Mouse (Mus musculus): ENCODE measurements around the gene Mmp28.
A peak's percentile ranks its signal among the peaks of the same experiment; 100 is the strongest.

Gene Mmp28

GRCm38 (mm10) chr11:83447612-83448011, 15.3 kb downstream of the Mmp28 start:
- DNase-seq = no peak

DNA sequence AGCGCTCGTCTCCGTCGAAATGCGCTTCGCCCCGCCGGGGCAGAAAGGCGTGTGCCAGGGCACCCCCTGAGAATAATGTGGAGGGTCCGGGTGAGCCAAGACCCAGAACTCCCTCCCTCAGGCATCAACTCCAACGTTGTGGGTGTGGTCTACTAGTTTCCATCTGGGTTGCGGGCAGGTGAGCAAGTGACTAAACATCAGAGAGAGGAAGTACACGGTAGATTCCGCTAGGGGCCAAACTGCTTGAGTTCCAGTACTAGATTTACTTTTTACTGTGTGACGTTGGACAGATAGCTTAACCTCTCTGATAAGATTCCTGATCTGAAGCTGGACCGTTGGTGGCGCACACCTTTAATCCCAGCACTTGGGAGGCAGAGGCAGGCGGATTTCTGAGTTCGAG, 17.9 kb downstream of the Mmp28 start:
- peak; percentile 23 for DNase-seq

DNA sequence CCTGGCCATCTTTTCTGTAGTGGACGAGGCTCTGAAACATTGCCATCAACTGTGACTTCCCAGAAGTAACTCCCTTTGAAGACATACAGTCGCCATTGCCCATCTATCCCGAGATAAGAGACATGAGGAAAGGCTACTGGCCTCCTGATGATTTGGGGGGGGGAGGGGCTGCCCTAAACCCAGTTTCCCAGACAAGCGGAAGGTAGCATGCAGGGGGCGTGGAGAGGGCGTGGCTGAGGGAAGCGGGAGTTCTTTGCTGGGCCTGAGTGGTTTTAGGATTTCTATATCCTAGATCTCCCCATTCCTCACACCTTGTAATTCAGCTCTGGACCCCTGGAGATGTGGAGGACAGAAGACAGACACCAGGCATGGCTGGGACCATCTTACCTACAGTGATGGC, 19.0 kb downstream of the Mmp28 start:
- no peak for DNase-seq

DNA sequence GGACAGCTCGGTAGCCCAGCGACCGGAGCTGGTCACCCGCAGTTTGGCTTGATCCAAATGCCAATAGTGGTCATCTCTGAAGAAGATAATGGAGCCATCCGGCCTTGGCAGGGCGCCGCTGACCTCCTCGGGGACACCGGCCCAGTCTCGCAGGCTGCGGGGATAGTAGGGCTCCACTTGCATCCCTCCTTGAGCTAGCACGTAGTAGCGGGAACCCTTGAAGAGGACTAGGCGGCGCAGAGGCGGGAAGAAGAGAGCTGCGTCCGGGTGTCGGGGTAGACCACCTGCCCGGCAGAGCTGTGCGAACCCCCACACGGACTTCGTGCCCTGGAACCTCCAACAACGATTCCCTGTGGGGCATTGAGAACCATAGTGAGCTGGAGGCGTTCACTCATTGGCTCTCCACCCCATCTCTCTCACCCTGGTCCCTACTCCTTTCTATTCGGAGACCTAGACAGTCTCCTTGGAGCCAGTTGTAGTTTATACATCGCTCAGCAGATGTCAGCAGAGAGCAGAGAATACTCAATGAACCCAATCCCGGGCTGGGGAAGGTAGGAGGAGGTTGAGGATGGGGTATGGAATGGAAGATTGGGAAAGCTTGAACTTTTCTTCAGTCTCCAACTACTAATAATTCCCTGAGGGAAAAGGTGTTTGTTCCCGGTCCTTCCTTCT, 20.1 kb downstream of the Mmp28 start:
- peak; percentile 65 for DNase-seq

DNA sequence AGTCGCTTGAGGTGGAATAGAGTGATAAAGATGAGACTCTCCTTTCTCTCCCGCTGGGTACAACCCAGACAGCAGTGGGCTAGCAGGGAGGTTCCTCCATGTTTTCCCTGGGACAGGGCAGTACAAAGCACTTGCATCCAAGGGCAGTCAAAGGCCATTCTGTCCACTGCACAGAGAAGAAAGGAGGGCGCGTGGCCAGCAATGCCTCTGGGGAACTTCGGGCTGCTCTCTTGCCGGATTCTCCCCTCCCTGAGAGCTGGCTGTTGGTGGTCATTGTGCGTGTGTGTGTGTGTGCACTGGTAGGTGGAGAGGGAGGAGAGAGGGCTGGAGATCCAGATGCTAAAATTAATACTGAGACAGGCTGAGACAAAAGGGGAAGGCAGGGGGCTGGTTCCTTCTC, 21.6 kb downstream of the Mmp28 start:
- no peak for DNase-seq

DNA sequence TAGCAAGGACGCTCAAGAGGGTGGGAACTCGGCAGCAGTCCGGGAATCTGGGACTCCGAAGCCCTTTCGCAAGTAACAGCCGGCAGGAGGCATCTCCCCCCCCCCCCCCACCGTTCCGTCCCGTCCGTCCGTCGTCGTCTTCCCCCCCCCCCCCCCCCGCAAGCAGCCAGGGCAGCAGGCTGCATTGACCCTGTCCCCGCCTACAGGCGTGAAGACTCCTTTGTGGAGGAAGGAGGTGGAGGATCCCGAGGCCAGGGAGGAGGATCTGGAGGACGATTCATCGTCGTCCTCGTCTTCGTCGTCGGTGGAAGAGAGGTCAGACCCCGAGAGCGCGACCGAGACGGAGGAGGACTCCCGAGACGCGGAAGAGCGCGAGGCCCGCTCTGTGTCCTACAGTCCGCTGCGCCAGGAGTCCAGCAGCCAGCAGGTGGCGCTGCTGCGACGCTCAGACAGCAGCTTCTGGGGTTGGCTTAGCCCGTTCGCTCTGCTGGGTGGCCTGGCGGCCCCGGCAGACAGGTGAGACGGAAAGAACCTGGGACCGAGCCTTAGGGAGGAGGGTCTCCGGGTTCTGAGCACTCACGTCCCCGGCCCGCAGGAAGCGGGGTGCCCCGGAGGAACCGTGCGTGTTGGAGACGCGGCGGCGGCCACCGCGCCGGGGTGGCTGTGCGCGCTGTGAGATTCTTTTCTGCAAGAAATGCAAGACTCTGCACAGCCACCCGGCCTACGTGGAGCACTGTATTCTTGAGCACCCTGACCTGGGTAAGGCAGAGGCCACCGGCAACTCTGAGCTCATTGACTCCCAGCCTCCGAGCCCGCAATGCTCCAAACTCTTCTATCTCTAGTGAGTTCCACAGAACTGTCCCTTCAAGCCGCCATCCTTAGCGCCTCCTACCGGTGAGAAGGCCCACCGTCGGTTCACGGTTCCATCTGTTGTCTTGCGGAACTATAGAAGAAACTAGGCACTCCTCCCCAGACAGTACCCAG, 22.5 kb downstream of the Mmp28 start:
- DNase-seq = peak; percentile 90

DNA sequence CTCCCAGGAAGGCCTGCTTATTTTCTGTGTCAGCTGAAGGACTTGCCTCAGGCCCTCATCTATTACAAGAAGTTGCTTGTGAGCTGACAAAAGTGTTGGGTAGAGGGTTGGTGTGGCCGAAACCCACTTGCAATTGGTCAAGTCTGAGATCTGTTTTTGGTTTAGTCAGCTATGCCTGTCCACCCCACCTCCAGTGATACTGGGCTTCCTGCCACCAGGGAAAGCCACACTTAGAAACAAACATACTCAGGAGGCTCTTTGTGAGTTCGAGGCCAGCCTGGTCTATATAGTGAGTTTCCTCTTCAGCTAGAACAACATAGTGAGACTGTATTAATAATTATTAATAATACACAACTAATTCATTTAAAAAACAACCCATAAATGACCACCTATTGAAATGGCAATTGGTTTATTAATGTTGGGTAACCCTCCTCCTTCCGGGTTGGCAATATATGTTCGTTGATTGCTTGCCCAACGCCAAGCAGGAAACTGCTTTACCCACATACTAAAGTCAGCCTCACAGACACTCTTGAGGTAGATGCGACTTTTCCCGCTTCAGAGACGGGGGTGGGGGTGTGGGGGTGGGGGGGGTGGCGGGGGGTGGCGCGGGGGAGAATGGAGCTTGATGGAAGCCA, 23.3 kb downstream of the Mmp28 start:
- no peak for DNase-seq

GRCm38 (mm10) chr11:83437377-83437776, 25.5 kb downstream of the Mmp28 start, which contains the start of gene 1700020L24Rik:
1700020L24Rik (plus strand) TSS chr11:83437677.
- no peak for DNase-seq

- no peak for DNase-seq
These were observed 30.3 kb downstream of the Mmp28 start for GRCm38 (mm10) chr11:83432533-83432932.

- DNase-seq = no peak
These were observed 33.5 kb downstream of the Mmp28 start, which contains the start of gene Gas2l2 for GRCm38 (mm10) chr11:83429355-83429754. Gas2l2 (minus strand) TSS chr11:83429455.

GRCm38 (mm10) chr11:83426964-83427363, 35.9 kb downstream of the Mmp28 start:
- DNase-seq = peak; percentile 20

DNA sequence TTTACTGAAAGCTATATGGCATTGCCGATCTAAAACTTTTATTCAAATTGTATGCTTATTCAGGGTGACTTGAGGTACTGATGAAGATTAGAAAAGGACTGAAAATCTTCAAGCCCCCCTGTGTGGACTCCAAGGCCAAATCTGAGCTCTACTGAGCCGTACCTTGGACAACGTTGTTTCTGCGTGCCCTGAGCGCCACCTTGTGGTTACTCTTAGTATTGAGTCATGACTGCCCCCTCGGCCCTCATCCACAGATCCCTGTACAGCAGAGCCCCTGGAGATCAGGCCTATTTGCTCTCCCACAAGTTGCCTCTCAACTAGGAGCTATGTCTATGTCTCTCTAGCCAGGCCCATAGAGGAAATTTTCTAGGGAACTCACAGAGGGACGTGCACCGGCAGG, 38.2 kb downstream of the Mmp28 start:
- peak; percentile 73 for DNase-seq

GRCm38 (mm10) chr11:83421305-83421704, 41.6 kb downstream of the Mmp28 start:
- peak; percentile 69 for DNase-seq

DNA sequence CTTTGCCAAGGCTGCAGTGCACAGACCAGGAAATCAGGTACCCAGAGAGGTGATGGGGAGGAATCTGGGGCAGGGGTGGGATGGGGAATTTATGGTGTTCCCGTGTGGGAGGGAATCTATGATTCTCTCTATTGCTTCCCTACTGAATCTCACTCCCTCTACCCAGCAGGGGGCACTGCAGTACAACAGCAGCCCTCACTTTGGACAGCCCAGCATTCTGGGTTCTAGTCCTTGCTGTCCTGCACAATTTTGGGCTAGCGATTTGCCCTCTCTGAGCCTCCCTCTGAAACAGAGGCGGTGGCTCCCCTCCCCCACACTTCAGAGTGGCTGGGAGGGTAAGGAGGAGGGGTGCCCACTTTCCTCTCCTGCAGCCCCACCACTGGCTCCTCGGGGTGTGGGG, 42.5 kb downstream of the Mmp28 start:
- DNase-seq = peak; percentile 18

- DNase-seq = no peak
These were observed 44.3 kb downstream of the Mmp28 start for GRCm38 (mm10) chr11:83418566-83418965.

GRCm38 (mm10) chr11:83417708-83418107, 45.2 kb downstream of the Mmp28 start:
- DNase-seq = no peak

DNA sequence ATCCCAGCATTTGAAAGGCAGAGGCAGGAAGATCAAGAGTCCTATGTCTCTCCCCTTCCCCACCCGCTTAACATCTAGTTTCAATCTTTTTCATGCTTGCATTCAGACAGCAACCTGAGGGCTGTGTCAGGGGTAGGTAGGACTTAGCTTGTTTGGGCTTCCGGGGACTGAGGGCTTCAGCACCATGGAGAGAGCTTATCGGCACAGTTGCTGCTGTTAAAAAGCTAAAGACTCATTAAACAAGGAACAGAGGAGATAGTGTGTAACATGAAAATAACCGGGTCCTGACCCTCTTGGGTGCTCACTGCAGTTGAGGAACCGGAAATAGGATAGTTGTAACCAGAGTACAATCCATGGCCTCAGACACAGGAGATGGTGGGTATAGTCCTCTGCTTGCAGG, 45.8 kb downstream of the Mmp28 start:
- peak; percentile 77 for DNase-seq

GRCm38 (mm10) chr11:83410510-83410909, 52.4 kb downstream of the Mmp28 start:
- no peak for DNase-seq

DNA sequence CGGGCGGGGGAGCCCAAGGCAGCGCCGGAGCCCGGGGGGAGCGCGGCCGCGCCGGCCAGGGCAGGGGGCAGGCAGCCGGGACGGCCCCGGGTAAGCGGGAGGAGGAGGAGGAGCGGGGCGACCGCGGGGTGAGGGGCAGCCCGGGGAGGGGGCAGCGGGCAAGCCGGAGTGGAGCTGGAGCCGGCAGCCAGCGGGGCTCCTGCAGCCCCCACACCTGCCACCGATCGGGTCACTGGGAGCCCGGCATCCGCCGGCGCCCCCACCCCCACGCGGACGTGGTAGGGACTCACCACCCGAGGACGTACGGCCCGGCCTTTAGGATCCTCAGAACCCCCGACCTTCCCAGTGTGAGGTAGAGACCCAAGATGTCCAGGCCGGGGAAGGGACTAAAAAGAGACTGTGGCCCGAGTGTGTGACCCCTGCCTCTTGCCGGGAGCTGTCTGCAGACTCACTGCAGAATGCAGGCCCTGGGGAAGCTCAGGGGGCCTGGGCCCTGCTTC, 53.0 kb downstream of the Mmp28 start:
- DNase-seq = peak; percentile 12

DNA sequence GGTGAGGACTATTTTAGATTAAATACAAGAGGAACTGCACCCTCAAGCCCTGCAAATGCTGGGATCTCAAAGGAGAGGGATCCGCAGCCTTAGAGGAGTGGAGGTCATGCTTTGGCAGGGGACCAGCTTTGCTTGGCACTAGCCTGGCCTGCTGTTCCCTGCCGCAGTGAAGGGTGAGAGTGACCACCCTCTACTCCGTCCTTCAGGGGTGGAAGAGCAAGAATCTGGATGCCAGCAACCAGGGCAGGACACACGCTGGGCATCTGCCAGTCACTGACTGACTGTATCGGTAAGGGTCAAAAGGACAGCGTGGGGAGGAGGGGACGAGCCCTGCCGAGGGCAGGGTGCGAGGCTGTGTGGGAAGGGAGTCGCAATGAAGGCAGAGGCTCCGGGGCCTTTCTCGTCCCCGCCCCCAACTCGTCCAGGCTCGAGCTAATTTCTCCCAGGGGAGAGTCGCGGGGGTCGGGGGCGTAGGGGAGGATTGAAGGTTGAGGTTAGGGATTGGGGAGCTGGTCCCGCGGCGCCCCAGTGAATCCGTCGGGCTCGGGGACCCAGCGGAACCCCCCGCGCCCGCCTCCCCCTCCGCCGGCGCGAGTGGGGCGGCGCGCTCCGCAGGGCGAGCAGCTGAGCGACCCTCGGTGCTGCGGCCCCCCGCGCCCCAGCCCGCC, 53.6 kb downstream of the Mmp28 start, which contains the start of gene Rasl10b:
Rasl10b (plus strand) TSS at position 51 of the 668 bp plus-strand sequence.
- DNase-seq = peak; percentile 7

DNA sequence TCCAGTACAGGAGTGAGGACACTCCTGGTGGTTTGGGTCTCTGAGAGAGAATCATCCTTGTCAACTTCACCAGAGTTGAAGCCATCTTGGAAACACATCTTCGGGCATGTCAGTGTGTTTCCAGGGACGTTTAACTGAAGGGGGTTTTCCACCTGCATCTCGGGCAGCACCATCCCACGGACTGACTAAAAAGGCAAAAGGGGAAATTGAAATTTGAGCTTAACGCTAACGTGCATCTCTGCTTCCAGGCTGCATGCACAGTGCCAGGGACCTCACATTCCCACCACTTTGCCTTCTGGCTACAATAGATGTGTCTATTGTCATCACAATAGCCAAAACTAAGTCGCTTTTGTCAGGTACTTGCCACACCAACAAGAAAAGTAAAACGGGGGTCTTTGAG, 54.6 kb downstream of the Mmp28 start:
- DNase-seq = no peak

DNA sequence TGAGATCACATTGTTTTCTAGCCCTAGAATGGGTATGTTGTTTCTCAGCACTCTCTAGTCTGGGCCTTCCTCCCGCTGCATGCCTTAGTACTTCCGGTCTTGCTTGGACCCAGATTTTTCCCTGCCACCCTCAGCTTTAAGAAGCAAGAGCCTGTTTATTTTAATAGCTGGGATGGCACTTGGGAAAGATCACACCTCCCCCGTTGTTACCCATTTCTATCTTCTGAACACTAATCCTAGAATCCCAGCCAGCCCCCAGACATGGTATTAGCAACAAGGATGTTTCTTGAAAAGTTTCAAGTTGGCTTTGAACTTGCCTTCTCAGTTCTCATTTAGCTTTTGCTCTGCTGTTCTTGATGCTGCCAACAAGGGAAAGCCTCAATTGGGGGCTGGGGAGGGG, 56.5 kb downstream of the Mmp28 start:
- no peak for DNase-seq

DNA sequence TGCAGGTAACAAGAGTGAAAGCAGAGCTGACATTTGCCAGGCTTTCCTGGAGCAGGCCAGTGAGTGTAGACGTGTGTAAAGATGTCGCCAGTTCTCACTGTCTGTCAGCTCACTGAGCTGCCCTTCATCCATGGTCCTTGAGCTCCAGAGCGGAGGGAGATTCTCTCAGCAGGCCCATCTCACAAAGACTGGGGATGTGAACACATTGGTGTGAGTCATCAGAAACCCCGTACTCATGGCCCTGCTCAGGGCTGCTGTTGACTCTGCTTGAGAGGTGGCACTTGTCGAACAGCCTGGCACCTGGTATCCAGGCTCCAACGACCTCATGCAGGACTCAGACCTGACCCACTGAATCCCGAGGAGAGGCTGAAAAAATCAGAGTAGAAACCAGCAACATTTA, 59.1 kb downstream of the Mmp28 start:
- no peak for DNase-seq
